Mouse (Mus musculus) erythroid progenitor cell, adult 5-6 weeks (primary cell): ENCODE data around the gene Pfas. TPM values are rescaled to one million over a fixed set of nuclear protein-coding genes. Genes with fewer than 3 reads are reported as not detected.
"Not testable (repeated sequence)": the region's sequence is repeated elsewhere in the genome, so short reads cannot be mapped to it uniquely, and the experiment has no call there.

Source experiments
- ATAC-seq: replicated peaks from 2 replicates; pipeline ENCODE4 v1.8.0; 2016; ENCODE audit warnings: moderate number of reproducible peaks, mild to moderate bottlenecking, moderate TSS enrichment, inconsistent platforms; ENCODE audit not compliant: poor library complexity, low FRiP score, severe bottlenecking
- total RNA-seq, 2 experiments: library from RNA; stranded (forward) in 1 of 2; stranded (reverse) in 1 of 2; fragments of 150-400 nt in 1 of 2; fragments of 186-747, 209-891 nt in 1 of 2; gene quantifications; 2 replicates each; pipeline versions ENCODE4 v1.2.3 to v1.2.4; 2015 to 2017; ENCODE audit warnings: low replicate concordance in 2 of 2

Pfas gene
- total RNA-seq, 2 experiments from 2014 or later = 11.7 to 16.1 TPM

GRCm38 (mm10) chr11:68974059-68974450 lies 34.2 kb downstream of the Pfas start:
- no peak for ATAC-seq

DNA sequence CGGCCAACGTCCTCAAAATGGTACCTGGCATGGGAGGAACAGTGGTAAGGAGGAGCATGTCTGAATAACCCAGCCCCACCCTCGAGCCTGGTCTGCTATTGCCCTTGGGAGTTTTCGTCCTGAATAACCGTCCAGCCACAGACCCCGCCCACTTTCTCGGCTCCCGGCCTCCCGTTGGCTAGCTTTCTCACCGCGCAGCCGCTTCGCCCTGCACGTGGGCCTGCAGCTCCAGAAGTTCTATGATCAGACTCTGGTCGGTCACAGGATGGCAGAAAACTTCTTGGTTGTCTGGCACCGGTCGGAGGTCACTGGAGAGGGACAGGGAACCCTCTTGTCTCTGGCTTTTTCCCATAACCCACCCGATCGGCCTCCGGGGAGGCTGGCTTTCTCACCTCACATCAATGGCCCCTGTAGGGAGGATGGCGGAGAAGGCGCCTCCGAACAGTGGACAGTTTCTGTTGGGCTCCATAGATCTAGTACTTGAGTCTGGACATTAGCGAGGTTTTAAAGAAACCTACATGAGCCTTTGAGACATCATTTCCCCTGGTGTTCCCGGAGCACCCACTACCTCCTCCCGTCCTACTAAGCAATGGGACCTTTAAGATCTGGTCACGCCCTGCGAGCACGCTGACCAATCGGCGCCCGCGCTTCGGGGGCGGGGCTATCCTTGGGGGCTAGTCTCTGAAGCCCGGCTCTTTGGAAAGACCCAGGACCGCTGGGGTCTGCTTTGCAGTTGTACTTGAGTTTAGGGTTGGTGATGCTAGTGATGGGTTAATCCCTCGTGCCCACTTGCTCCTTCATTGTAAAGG lies 34.8 kb downstream of the Pfas start:
- peak; percentile 92 for ATAC-seq

- no peak for ATAC-seq
Measured at GRCm38 (mm10) chr11:68970232-68970631, 38.0 kb downstream of the Pfas start.

GRCm38 (mm10) chr11:68968752-68969151 lies 39.5 kb downstream of the Pfas start:
- no peak for ATAC-seq

DNA sequence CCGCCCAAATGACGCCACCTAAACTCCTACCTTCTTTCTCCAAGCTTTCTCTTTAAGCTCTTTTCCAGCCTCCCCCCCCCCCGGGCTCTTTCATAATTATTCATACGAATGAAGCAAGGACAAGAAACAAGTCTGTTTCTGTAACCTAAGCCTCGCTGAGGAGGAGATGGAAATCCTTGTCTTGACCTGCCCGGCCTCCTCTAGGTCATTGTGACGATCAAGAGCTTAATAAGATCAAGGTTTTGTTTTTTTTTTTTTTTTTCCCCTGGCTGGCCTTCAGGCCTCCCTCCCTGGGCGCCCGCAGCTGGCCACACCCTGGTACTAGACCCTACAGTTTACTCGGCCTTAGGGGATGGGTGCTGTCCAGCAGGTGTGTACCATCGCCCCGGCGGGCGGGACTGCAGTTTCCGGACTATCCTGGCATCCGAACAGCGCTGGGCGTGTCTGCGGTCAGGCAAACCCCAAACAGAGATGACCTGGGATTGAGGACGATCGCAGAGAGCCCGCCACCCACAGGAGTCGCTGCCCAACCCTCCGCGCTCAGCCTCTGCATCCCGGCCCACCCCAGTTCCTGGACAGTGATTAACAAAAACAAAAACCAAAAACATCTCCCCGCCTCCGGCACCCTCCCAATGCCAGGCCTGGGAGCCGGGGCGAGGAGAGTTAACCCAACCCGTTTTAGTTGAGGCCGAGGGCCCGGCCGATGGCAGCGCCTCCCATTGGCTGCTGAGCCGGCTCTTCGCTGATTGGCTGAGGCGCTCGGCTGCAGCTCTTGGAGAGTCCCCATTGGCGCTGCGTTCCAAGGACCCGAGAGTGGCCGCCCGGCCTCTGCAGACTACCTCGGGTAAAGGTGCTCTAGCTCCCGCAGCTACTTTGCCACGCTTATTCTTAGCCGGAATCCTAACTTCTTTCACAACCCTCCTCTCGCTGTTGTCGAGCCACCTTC lies 40.6 kb downstream of the Pfas start, which contains the start of gene Slc25a35:
TSS of gene Slc25a35 (plus strand) at position 795 of the 946 bp plus-strand sequence.
- ATAC-seq = peak; percentile 98

DNA sequence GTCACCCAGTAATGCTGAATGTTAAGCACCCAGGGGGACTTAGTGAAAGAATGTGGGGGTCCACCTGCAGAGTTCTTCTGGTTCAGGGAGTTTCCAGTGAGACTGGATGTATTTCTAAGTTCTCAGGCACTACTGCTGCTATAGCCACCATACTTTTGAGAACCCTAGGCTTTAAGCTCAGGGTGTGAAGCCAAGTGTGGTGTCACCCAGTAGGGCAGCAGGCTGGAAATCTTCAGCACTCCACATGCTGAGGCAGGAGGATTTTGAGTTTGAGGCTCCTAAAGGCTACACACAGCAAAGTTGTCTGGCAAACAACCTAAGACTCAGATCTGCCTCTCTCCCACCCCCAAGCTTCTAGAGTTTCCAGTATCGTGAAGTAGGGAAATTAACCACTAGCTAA lies 41.7 kb downstream of the Pfas start:
- no peak for ATAC-seq

GRCm38 (mm10) chr11:68965845-68966244 lies 42.4 kb downstream of the Pfas start:
- no peak for ATAC-seq

- ATAC-seq = no peak
Measured at GRCm38 (mm10) chr11:68965050-68965449, 43.2 kb downstream of the Pfas start.

GRCm38 (mm10) chr11:68963405-68963804 lies 44.9 kb downstream of the Pfas start:
- no peak for ATAC-seq

DNA sequence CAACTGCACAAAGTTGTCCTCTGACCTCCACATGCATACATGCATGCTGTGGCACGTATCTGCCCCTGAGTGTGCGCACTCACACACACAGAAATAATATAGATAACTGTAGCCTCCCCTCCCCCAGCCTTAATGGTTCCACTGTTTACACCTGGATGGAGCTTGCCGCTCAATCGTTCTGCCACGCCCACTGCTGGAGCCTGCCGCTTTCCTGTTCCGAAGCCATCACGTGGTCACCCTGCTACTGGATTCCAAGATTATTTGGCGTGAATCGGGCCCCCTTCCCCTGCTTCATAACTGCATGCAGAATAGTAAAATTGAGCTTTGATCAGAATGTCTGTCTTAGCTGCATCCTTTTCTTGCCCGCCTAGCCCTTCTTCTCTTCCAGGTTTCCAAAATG lies 46.1 kb downstream of the Pfas start:
- not testable (repeated sequence) for ATAC-seq

- ATAC-seq = no peak
Measured at GRCm38 (mm10) chr11:68961596-68961995, 46.7 kb downstream of the Pfas start.

GRCm38 (mm10) chr11:68957971-68958370 lies 50.3 kb downstream of the Pfas start:
- ATAC-seq = no peak

GRCm38 (mm10) chr11:68957308-68957707 lies 51.0 kb downstream of the Pfas start, which contains the start of gene Arhgef15:
TSS of gene Arhgef15 (minus strand) at chr11:68957480.
- ATAC-seq = no peak

DNA sequence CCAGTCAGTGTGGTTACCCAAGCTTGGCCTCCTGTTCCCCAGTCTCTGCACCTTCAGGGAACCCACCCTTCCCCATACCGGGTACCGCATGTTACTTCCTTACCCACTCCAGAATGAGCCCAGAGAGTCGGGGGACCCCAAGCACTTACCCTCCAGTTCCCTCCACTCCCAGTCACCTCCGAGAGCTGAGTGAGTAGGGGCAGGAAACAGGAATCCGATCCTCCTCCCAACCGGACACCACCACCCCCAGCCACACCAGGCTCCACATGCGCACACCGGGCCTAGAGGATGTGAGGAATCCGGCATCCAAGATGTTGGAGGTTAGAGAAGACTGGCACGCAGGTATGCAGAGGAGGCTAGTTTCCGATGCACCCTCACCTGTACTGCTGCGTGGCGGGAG lies 51.6 kb downstream of the Pfas start:
- ATAC-seq = no peak

GRCm38 (mm10) chr11:68956107-68956506 lies 52.2 kb downstream of the Pfas start:
- ATAC-seq = no peak

- ATAC-seq = no peak
Measured at GRCm38 (mm10) chr11:68955473-68955872, 52.8 kb downstream of the Pfas start.

DNA sequence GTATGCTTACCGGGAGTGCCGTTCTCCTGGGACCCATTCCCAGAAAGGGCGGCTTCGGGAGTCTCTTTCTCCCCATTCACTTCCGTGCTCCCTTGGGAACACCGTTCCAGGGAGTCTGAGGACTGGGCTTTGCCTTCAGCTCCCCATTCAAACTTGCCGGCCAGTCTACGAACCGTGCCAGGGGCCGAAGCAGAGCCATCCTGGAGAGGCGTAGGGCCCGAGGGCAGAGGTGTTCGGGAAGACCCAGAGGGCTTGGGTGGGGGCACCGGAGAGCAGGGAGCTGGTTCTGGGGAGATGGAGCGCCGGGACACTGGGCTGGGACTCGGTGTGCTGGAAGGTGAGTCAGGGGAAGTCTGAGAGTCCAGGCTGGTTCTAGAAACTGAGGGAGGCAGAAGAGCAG lies 53.9 kb downstream of the Pfas start:
- ATAC-seq = no peak

GRCm38 (mm10) chr11:68953903-68954302 lies 54.4 kb downstream of the Pfas start:
- ATAC-seq = no peak

DNA sequence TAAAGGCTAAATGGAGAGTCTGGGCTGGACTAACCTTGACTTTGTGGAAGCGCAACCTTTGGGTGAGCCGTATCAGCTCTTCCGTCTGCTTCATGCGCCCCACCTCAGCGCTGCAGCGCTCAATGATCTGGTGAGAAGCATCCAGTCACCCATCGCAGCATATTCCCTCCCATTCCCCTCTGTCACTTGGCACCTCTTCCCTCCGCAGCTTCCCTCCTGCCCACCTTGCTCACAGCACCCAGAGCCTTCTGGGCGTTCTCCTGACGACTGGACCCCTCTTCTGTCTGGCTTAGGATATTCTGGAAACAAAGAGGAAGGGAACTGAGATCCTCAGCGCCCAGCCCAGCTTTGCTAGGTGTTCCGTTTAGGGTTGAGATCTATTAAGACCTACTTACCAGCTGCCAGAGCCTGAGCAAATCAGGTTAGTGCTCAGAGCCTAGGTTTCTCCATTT lies 60.7 kb downstream of the Pfas start:
- no peak for ATAC-seq

GRCm38 (mm10) chr11:68946806-68947440 lies 61.3 kb downstream of the Pfas start:
- ATAC-seq = no peak
